Mouse (Mus musculus) liver, postnatal 0 days (tissue): ENCODE data around the gene Sema4a. TPM values are rescaled to one million over a fixed set of nuclear protein-coding genes. Genes with fewer than 3 reads are reported as not detected.

Source experiments
- ATAC-seq: fragments of 200-750 bp; cut with Nextera tagmentation; 2 replicates; pipeline ENCODE4 v1.8.0; 2017; ENCODE audit warnings: mild to moderate bottlenecking, moderate library complexity
- DNase-seq: peaks from one replicate; pipeline ENCODE4 v3.0.0-alpha.2; 2016
- H3K27ac ChIP-seq: fragments of 300-500 bp; sonication (generic); 2 replicates; pipeline ENCODE4 v1.5.1; 2014; ENCODE audit warnings: antibody characterized with exemption, moderate library complexity, mild to moderate bottlenecking, low read depth
- H3K27me3 ChIP-seq: fragments of 300-500 bp; sonication (generic); 2 replicates; pipeline ENCODE4 v1.6.1; 2014; ENCODE audit warnings: low read length, control low read depth, mixed read lengths; ENCODE audit not compliant: insufficient read depth
- H3K36me3 ChIP-seq: fragments of 300-500 bp; sonication (generic); replicated peaks from 2 replicates; pipeline ENCODE4 v1.6.1; 2014; ENCODE audit warnings: mild to moderate bottlenecking, control low read depth, low read length, moderate library complexity, mixed read lengths; ENCODE audit not compliant: insufficient read depth
- H3K4me1 ChIP-seq: fragments of 300-500 bp; sonication (generic); 2 replicates; pipeline ENCODE4 v1.6.1; 2014; ENCODE audit warnings: antibody characterized with exemption, mild to moderate bottlenecking, control low read depth; ENCODE audit not compliant: insufficient read depth
- H3K4me2 ChIP-seq: fragments of 300-500 bp; sonication (generic); 2 replicates; pipeline ENCODE4 v1.6.1; 2014; ENCODE audit warnings: low read depth, mild to moderate bottlenecking, low read length, moderate library complexity, mixed read lengths
- H3K4me3 ChIP-seq: fragments of 300-500 bp; sonication (generic); 2 replicates; pipeline ENCODE4 v1.5.1; 2014; ENCODE audit warnings: low read depth, low read length
- H3K9ac ChIP-seq: fragments of 300-500 bp; sonication (generic); replicated peaks from 2 replicates; pipeline ENCODE4 v1.6.1; 2014; ENCODE audit warnings: mild to moderate bottlenecking, moderate library complexity
- H3K9me3 ChIP-seq: fragments of 300-500 bp; sonication (generic); 2 replicates; pipeline ENCODE4 v1.6.1; 2016; ENCODE audit warnings: mild to moderate bottlenecking, control low read depth, low read length, mixed read lengths
- CTCF ChIP-seq: sonication (generic); IDR thresholded peaks from 2 replicates; pipeline ENCODE4 v1.5.1; 2016; ENCODE audit warnings: antibody characterized with exemption, low read depth
- EP300 ChIP-seq: IDR thresholded peaks from 2 replicates; pipeline ENCODE4 v1.6.1; 2016; ENCODE audit warnings: antibody characterized with exemption, low read depth, mild to moderate bottlenecking
- WGBS: fragments of 180-500 bp; shearing (Covaris S2); extraction: QIAGEN DNeasy Blood & Tissue Kit; methylation state at CpG from one replicate; pipeline ENCODE4 v1.1.7; 2014; ENCODE audit not compliant: insufficient replicate concordance; 5-methylcytosine and 5-hydroxymethylcytosine counted together
- polyA plus RNA-seq: library from polyadenylated mRNA; unstranded; fragments of >200 nt; fragmentation: Nextera tagmentation; extraction: Ambion mirVana; gene quantifications from 2 replicates; pipeline ENCODE4 v1.2.1, GENCODE M21; 2015

The Sema4a gene
- polyA plus RNA-seq, 1 experiment from 2014 or later = 30.0 TPM

DNA sequence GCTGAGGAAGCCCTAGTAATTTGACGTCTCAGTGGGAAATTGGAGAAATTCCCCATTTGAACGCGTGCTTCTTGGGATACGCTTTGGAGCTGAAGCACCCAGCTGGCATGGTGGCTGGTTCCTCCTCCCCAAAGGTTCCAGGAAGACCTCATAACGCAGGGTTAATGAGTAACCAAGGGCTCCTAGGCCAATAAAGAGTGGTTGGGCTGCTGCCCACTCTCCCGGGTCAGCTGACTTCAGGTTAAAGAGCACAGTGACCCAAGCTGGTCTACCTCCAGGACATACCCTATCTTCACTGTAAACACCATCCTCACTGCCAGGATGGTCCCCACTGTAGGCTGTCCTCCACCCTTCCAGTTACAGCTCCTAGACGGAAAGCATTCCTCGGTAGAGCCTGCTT lies 4.7 kb downstream of the Sema4a start:
- Histone ChIP-seq H3K9me3 (no peaks in the 10 kb centered on the region), H3K27ac (peak overlapping the region; percentile 89), H3K4me2 (peak overlapping the region; percentile 68), H3K27me3 (peaks cover 7% of the 10 kb centered on the region; the same call in 1 of the 2 replicates), H3K36me3 (peaks cover 10% of the 10 kb centered on the region), H3K9ac (no peak overlapping the region), H3K4me1 (peaks cover 32% of the 10 kb centered on the region), H3K4me3 (no peak overlapping the region)
- DNase-seq (peak; percentile 66), ATAC-seq (peak; percentile 90)
- WGBS = 66% methylated on average over 8 of the region's 8 CpGs
- no peak for TF ChIP-seq EP300
- TF ChIP-seq CTCF = no peak

DNA sequence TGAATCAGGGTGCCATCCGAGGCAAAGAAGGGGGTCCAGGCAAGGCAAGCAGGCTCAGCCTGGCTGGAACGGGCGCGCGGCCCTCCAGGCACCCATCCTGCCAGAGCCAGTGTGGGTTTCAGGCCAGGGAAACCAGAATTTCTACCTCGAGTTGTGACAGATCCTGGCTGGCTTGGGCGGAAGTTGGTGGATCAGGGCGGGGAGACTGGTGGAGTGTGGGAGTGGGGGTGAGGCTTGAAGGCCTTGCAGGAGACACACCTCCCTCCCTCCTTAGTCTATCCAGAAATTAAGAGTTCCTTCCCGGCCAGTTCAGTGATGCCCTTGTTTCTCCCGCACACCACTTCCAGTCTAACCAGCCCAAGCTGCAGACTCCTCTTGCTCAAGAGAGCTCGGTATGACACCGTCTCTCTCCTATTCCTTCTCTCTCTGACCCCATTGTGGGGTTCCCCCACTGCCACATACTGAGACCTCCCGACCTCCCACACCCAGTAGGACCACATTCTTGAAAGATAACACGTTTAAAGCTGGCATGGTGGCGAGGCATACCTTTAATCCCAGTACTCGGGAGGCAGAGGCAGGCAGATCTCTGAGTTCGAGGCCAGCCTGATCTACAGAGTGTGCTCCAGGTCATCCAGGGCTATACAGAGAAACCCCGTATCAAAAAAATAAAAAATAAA lies 5.3 kb downstream of the Sema4a start:
- Histone ChIP-seq H3K9me3 (no peaks in the 10 kb centered on the region), H3K27me3 (peaks cover 7% of the 10 kb centered on the region; the same call in 1 of the 2 replicates), H3K4me1 (peaks cover 32% of the 10 kb centered on the region), H3K36me3 (peaks cover 16% of the 10 kb centered on the region), H3K9ac (peak overlapping the region; percentile 65), H3K27ac (peak overlapping the region; percentile 89), H3K4me3 (peak overlapping the region; percentile 42), H3K4me2 (peak overlapping the region; percentile 68)
- WGBS = 44% methylated on average over 18 of the region's 18 CpGs
- no peak for DNase-seq
- TF ChIP-seq CTCF (no peak), EP300 (no peak)
- ATAC-seq = peak; percentile 44

DNA sequence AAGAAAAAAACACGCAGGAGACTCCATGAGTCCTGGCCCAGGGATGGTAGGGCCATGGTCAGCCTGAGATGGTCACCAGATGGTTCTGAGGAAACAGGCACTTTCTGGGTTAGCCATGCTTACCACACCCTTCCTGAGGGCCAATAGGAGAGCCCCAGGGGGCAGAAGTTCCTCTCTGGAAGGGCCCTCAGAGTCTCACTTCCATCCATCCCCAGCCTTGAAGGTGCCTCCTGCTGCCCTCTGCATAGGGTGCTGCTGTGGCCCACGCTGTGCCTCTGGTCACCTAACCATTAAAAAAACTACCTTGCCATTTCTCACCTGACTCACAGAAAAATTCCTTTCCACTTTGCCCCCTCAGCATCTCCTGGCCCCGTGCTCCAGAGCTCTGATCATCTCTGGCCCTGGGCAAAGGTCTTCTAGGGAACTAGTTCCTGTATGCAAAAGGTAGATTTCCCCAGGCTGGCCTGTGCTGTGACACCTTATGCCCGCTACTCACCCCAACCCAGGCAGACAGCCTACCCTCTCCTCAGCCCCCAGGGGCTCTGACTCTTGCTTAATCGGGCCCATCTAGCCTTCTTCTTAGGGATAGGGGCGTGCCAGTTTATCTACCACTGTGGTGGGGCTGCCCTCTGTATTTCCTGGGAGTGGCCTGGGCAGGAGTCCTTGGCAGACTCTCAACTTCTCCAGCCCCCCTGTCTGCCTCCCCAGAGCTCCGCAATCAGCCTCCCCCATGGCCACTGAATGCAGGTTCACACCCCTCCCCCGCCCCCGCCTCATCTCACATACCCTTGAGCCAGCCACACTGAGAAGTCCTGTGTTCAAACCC lies 6.0 kb downstream of the Sema4a start:
- WGBS = 23% methylated on average over 9 of the region's 9 CpGs
- DNase-seq = no peak
- no peak for TF ChIP-seq EP300
- no peak for TF ChIP-seq CTCF
- Histone ChIP-seq H3K4me1 (peaks cover 27% of the 10 kb centered on the region), H3K27me3 (peaks cover 8% of the 10 kb centered on the region), H3K4me3 (peak overlapping the region; percentile 42), H3K9ac (peak overlapping the region; percentile 65), H3K4me2 (peak overlapping the region; percentile 68), H3K27ac (peak overlapping the region; percentile 89), H3K36me3 (peaks cover 20% of the 10 kb centered on the region), H3K9me3 (no peaks in the 10 kb centered on the region)
- ATAC-seq = peak; percentile 20; the same call in 1 of the 2 replicates

DNA sequence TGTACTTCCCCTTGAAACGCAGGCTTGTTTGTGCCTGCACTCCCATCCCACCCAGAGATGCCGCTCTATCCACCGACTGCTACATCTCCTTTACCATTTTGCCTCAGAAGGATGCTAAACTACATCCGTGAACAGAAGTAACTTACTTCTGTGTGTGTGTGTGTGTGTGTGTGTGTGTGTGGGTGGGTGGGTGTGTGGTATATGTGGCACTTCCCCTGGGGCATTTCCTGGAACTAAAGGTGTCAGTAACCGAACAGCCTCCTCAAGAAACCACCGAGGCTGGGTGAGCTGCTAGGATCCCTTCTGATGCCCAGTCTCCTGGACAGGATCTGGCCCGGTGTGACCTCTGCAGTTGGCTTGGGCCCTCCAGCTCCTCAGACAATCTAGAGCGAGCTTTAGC lies 7.0 kb downstream of the Sema4a start:
- peaks cover 33% of the 10 kb centered on the region for H3K4me1 ChIP-seq
- WGBS = 46% methylated on average over 8 of the region's 8 CpGs
- TF ChIP-seq EP300 = no peak
- no peak for TF ChIP-seq CTCF
- DNase-seq (no peak), ATAC-seq (no peak)
- H3K4me2 ChIP-seq = peak overlapping the region; percentile 68
- no peaks in the 10 kb centered on the region for H3K9me3 ChIP-seq
- H3K27me3 ChIP-seq = peaks cover 7% of the 10 kb centered on the region; the same call in 1 of the 2 replicates
- H3K4me3 ChIP-seq = peak overlapping the region; percentile 42; the same call in 1 of the 2 replicates
- H3K9ac ChIP-seq = 0 out of 2 replicates have a peak overlapping the region, but pooled peaks have one; percentile 5
- H3K36me3 ChIP-seq = peaks cover 21% of the 10 kb centered on the region
- peak overlapping the region; percentile 89 for H3K27ac ChIP-seq

DNA sequence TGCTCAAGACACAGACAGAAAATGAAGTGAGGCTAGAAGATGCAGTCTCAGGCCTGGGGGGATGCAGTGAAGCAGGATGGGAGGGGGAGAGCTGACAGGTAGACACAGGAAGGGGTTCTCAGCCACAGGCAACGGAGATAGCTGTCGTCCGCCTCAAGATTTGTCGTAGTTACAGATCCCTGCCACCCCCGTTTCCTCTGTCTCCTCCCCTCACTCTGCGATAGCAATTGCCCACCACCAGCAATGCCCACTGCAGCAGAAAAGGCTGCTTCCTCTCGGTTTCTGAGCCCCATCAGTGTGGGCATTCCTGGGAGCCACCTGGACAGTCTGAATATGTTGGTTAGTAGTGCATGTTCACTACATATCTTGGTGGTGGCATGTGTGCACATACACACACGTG lies 7.6 kb downstream of the Sema4a start:
- Histone ChIP-seq H3K4me3 (no peak overlapping the region), H3K9ac (no peak overlapping the region), H3K27ac (no peak overlapping the region), H3K9me3 (no peaks in the 10 kb centered on the region), H3K27me3 (peaks cover 4% of the 10 kb centered on the region; the same call in 1 of the 2 replicates), H3K36me3 (peaks cover 23% of the 10 kb centered on the region), H3K4me2 (no peak overlapping the region; the same call in 1 of the 2 replicates), H3K4me1 (peaks cover 33% of the 10 kb centered on the region)
- no peak for TF ChIP-seq EP300
- TF ChIP-seq CTCF = no peak
- 27% methylated on average over 8 of the region's 8 CpGs for WGBS
- no peak for DNase-seq
- ATAC-seq = no peak

DNA sequence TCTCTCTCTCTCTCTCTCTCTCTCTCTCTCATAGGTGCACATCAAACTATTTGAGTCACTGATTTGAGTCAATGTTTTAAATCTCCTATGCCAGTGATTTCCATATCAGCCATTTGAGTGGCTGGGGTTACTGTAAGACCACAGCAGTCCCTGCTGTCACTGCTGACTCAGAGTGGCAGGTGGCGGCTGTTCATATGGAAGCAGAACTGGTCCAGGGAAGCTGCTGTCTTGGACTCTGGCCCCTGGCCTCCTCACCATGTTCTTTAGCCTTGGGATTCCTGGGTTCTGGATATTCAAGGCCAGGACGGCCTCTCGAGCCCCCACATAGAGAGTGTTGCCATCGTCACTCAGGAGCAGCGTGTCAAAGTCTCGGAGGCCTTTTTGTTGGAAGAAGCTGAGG lies 8.3 kb downstream of the Sema4a start:
- TF ChIP-seq CTCF (no peak), EP300 (no peak)
- no peak overlapping the region for H3K9ac ChIP-seq
- 78% methylated on average over 6 of the region's 6 CpGs for WGBS
- H3K36me3 ChIP-seq = peaks cover 26% of the 10 kb centered on the region
- H3K9me3 ChIP-seq = no peaks in the 10 kb centered on the region
- H3K27me3 ChIP-seq = peaks cover 4% of the 10 kb centered on the region; the same call in 1 of the 2 replicates
- no peak for DNase-seq
- no peak for ATAC-seq
- H3K4me3 ChIP-seq = no peak overlapping the region
- peaks cover 39% of the 10 kb centered on the region for H3K4me1 ChIP-seq
- H3K4me2 ChIP-seq = no peak overlapping the region
- H3K27ac ChIP-seq = no peak overlapping the region
